Mouse (Mus musculus): ENCODE measurements at regions not wholly inside any gene's neighbourhood (a gene's known extent, or its start where the extent isn't known, plus 50 kb on each side); places are given as distances from the start of the nearest gene placed in this dataset.
"Not testable (repeated sequence)": the region's sequence is repeated elsewhere in the genome, so short reads cannot be mapped to it uniquely, and the experiment has no call there.

- no peaks in the 10 kb centered on the region for H3K9me3 ChIP-seq (ENCODE audit: control insufficient read depth, low read length)
- no peaks in the 10 kb centered on the region for H3K27me3 ChIP-seq (ENCODE audit: control insufficient read depth, insufficient read depth, low read length)
- no peak overlapping the region for H3K9ac ChIP-seq (ENCODE audit: low read length)
- no peak for DNase-seq (ENCODE audit: low spot score, missing footprints)
- H3K4me2 ChIP-seq, result no peak overlapping the region
- ATAC-seq (ENCODE audit: low FRiP score), result no peak
- no peak overlapping the region for H3K27ac ChIP-seq (ENCODE audit: low read depth, low read length)
- no peaks in the 10 kb centered on the region for H3K4me1 ChIP-seq (ENCODE audit: control insufficient read depth, insufficient read depth, low read length)
- H3K4me3 ChIP-seq (ENCODE audit: low read depth, low read length), result no peak overlapping the region
- no peaks in the 10 kb centered on the region for H3K36me3 ChIP-seq (ENCODE audit: control insufficient read depth, insufficient read depth, low read length)
- 76% methylated on average over 2 of the region's 2 CpGs for WGBS
These were observed 457.7 kb upstream of the Ccdc54 start for GRCm38 (mm10) chr16:51048650-51049049.

GRCm38 (mm10) chr16:51048169-51048568 is 457.2 kb upstream of the Ccdc54 start:
- Histone ChIP-seq H3K9me3 (ENCODE audit: control insufficient read depth, low read length) (no peaks in the 10 kb centered on the region), H3K36me3 (ENCODE audit: control insufficient read depth, insufficient read depth, low read length) (no peaks in the 10 kb centered on the region), H3K4me3 (ENCODE audit: low read depth, low read length) (no peak overlapping the region), H3K27me3 (ENCODE audit: control insufficient read depth, insufficient read depth, low read length) (no peaks in the 10 kb centered on the region), H3K27ac (ENCODE audit: low read depth, low read length) (no peak overlapping the region), H3K4me2 (no peak overlapping the region), H3K4me1 (ENCODE audit: control insufficient read depth, insufficient read depth, low read length) (no peaks in the 10 kb centered on the region), H3K9ac (ENCODE audit: low read length) (no peak overlapping the region)
- ATAC-seq (ENCODE audit: low FRiP score) (no peak), DNase-seq (ENCODE audit: low spot score, missing footprints) (no peak)
- 87% methylated on average over 4 of the region's 4 CpGs for WGBS

GRCm38 (mm10) chr16:51041311-51041710 is 450.4 kb upstream of the Ccdc54 start:
- DNase-seq (ENCODE audit: low spot score, missing footprints) (no peak), ATAC-seq (ENCODE audit: low FRiP score) (no peak)
- no peak overlapping the region for H3K27ac ChIP-seq (ENCODE audit: low read depth, low read length)
- H3K27me3 ChIP-seq (ENCODE audit: control insufficient read depth, insufficient read depth, low read length), result no peaks in the 10 kb centered on the region
- no peaks in the 10 kb centered on the region for H3K36me3 ChIP-seq (ENCODE audit: control insufficient read depth, insufficient read depth, low read length)
- no peak overlapping the region for H3K4me2 ChIP-seq
- no peaks in the 10 kb centered on the region for H3K9me3 ChIP-seq (ENCODE audit: control insufficient read depth, low read length)
- no peaks in the 10 kb centered on the region for H3K4me1 ChIP-seq (ENCODE audit: control insufficient read depth, insufficient read depth, low read length)
- 77% methylated on average over 4 of the region's 4 CpGs for WGBS
- H3K9ac ChIP-seq (ENCODE audit: low read length), result no peak overlapping the region
- H3K4me3 ChIP-seq (ENCODE audit: low read depth, low read length), result no peak overlapping the region

DNA sequence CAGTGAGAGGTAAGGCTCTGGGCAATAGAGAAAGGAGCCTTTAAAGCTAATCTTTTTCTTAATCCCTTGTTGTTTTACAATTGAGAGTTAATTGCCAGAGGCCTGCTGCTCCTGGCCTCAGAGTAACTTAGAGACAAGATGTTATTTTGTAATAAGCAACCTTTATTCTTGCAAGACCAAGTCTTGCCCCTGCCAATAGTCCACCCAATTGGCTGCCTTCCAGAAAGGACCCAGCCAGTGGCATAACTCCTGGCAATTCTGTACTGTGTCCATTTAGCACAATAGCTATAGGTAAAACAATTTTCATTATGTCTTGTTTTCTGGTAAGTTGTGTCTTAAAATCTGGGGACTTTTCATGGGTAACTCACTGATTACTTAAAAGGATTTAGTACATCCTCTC is 411.9 kb upstream of the Ccdc54 start:
- Histone ChIP-seq H3K4me2 (no peak overlapping the region), H3K4me3 (ENCODE audit: low read depth, low read length) (no peak overlapping the region), H3K36me3 (ENCODE audit: control insufficient read depth, insufficient read depth, low read length) (no peaks in the 10 kb centered on the region), H3K9me3 (ENCODE audit: control insufficient read depth, low read length) (no peaks in the 10 kb centered on the region), H3K27me3 (ENCODE audit: control insufficient read depth, insufficient read depth, low read length) (no peaks in the 10 kb centered on the region), H3K4me1 (ENCODE audit: control insufficient read depth, insufficient read depth, low read length) (no peaks in the 10 kb centered on the region), H3K9ac (ENCODE audit: low read length) (no peak overlapping the region), H3K27ac (ENCODE audit: low read depth, low read length) (no peak overlapping the region)
- no peak for DNase-seq (ENCODE audit: low spot score, missing footprints)
- no peak for ATAC-seq (ENCODE audit: low FRiP score)

- Histone ChIP-seq H3K27ac (ENCODE audit: low read depth, low read length) (no peak overlapping the region), H3K4me3 (ENCODE audit: low read depth, low read length) (no peak overlapping the region), H3K27me3 (ENCODE audit: control insufficient read depth, insufficient read depth, low read length) (no peaks in the 10 kb centered on the region), H3K4me1 (ENCODE audit: control insufficient read depth, insufficient read depth, low read length) (no peaks in the 10 kb centered on the region), H3K4me2 (no peak overlapping the region), H3K36me3 (ENCODE audit: control insufficient read depth, insufficient read depth, low read length) (no peaks in the 10 kb centered on the region), H3K9me3 (ENCODE audit: control insufficient read depth, low read length) (no peaks in the 10 kb centered on the region), H3K9ac (ENCODE audit: low read length) (no peak overlapping the region)
- DNase-seq (ENCODE audit: low spot score, missing footprints), result no peak
- 84% methylated on average over 2 of the region's 2 CpGs for WGBS
- no peak for ATAC-seq (ENCODE audit: low FRiP score)
These were observed 373.4 kb upstream of the Ccdc54 start for GRCm38 (mm10) chr16:50964395-50964794.

DNA sequence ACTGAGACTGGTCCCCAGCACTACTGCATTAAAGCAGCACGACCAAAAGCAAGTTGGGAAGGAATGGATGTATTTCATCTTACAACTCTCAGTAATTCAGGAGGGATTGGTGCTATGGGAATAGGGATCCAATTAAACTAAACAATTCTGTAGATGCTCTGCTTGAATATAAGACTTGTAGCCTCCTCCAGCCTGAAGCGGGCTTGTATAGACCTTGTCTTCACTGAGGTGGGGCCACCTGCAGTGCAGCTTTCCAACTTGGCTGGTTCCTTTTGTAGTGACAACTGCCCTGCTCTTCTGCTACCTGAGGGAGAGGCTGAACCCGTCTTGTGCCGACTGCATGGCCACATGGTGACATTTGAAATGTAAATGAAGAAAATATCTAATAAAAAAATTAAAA is 353.1 kb upstream of the Ccdc54 start:
- DNase-seq (ENCODE audit: low spot score, missing footprints) (no peak), ATAC-seq (ENCODE audit: low FRiP score) (no peak)
- Histone ChIP-seq H3K9ac (ENCODE audit: low read length) (no peak overlapping the region), H3K4me2 (no peak overlapping the region), H3K4me1 (ENCODE audit: control insufficient read depth, insufficient read depth, low read length) (no peaks in the 10 kb centered on the region), H3K9me3 (ENCODE audit: control insufficient read depth, low read length) (no peaks in the 10 kb centered on the region), H3K27me3 (ENCODE audit: control insufficient read depth, insufficient read depth, low read length) (no peaks in the 10 kb centered on the region), H3K27ac (ENCODE audit: low read depth, low read length) (no peak overlapping the region), H3K36me3 (ENCODE audit: control insufficient read depth, insufficient read depth, low read length) (no peaks in the 10 kb centered on the region), H3K4me3 (ENCODE audit: low read depth, low read length) (no peak overlapping the region)
- 84% methylated on average over 4 of the region's 4 CpGs for WGBS

- 95% methylated on average over 6 of the region's 6 CpGs for WGBS
- not testable (repeated sequence) for H3K27ac ChIP-seq (ENCODE audit: low read depth, low read length); H3K9me3 ChIP-seq (ENCODE audit: control insufficient read depth, low read length)
These were observed 352.6 kb upstream of the Ccdc54 start for GRCm38 (mm10) chr16:50943581-50943980.

DNA sequence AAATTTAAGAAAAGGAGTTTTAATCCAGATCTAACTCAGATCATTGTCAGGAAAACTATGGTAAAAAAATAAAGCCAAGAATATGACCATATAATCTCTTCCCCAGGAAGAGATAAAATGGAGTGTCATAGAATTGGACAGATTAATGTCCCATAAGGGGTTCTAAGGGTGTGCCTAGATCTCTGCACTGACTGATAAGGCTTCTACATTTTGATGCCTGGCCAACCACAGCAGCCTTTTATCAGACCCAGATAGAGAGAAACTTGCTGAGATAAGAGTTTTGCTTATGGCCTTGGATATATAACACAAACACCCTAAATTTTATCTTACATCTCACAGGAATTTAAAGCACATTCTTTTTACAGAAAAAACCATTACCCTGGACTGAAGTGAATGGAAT is 351.3 kb upstream of the Ccdc54 start:
- DNase-seq (ENCODE audit: low spot score, missing footprints) (no peak), ATAC-seq (ENCODE audit: low FRiP score) (no peak)
- no peaks in the 10 kb centered on the region for H3K4me1 ChIP-seq (ENCODE audit: control insufficient read depth, insufficient read depth, low read length)
- H3K4me2 ChIP-seq, result no peak overlapping the region
- no peaks in the 10 kb centered on the region for H3K36me3 ChIP-seq (ENCODE audit: control insufficient read depth, insufficient read depth, low read length)
- no peak overlapping the region for H3K9ac ChIP-seq (ENCODE audit: low read length)
- H3K9me3 ChIP-seq (ENCODE audit: control insufficient read depth, low read length), result no peaks in the 10 kb centered on the region
- no peaks in the 10 kb centered on the region for H3K27me3 ChIP-seq (ENCODE audit: control insufficient read depth, insufficient read depth, low read length)
- H3K4me3 ChIP-seq (ENCODE audit: low read depth, low read length), result no peak overlapping the region
- H3K27ac ChIP-seq (ENCODE audit: low read depth, low read length), result no peak overlapping the region

More at GRCm38 (mm10) chr16:50943581-50943980, 352.6 kb upstream of the Ccdc54 start:
- not testable (repeated sequence) for H3K4me3 ChIP-seq (ENCODE audit: low read depth, low read length); DNase-seq (ENCODE audit: low spot score, missing footprints); H3K27me3 ChIP-seq (ENCODE audit: control insufficient read depth, insufficient read depth, low read length); H3K36me3 ChIP-seq (ENCODE audit: control insufficient read depth, insufficient read depth, low read length); H3K4me1 ChIP-seq (ENCODE audit: control insufficient read depth, insufficient read depth, low read length); ATAC-seq (ENCODE audit: low FRiP score); H3K9ac ChIP-seq (ENCODE audit: low read length); H3K4me2 ChIP-seq

GRCm38 (mm10) chr16:50939316-50939715 is 348.4 kb upstream of the Ccdc54 start:
- no peaks in the 10 kb centered on the region for H3K36me3 ChIP-seq (ENCODE audit: control insufficient read depth, insufficient read depth, low read length)
- DNase-seq (ENCODE audit: low spot score, missing footprints), result no peak
- H3K9ac ChIP-seq (ENCODE audit: low read length), result no peak overlapping the region
- H3K4me3 ChIP-seq (ENCODE audit: low read depth, low read length), result no peak overlapping the region
- H3K4me1 ChIP-seq (ENCODE audit: control insufficient read depth, insufficient read depth, low read length), result no peaks in the 10 kb centered on the region
- no peaks in the 10 kb centered on the region for H3K9me3 ChIP-seq (ENCODE audit: control insufficient read depth, low read length)
- no peaks in the 10 kb centered on the region for H3K27me3 ChIP-seq (ENCODE audit: control insufficient read depth, insufficient read depth, low read length)
- H3K4me2 ChIP-seq, result no peak overlapping the region
- ATAC-seq (ENCODE audit: low FRiP score), result no peak
- H3K27ac ChIP-seq (ENCODE audit: low read depth, low read length), result no peak overlapping the region
- 36% methylated on average over 6 of the region's 6 CpGs for WGBS

DNA sequence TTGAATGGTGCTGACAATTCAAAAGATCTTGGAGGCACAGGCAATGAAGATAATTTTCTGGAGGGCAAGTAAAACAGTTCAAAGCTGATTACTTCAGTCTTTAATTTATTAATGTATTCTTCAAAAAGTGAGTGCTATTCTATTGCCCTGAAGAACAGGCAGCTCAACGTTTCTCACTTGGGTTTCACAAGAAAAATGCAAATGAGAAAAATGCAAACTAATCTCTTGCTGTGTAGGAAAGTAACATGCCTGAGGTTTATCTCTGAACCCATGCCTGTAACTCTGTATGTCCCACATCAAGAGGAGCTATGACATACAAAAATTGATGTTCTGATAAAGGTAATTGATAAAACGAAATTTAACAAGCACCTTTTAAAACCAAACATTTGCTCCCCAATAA is 316.8 kb upstream of the Ccdc54 start:
- Histone ChIP-seq H3K9ac (ENCODE audit: low read length) (no peak overlapping the region), H3K4me1 (ENCODE audit: control insufficient read depth, insufficient read depth, low read length) (no peaks in the 10 kb centered on the region), H3K9me3 (ENCODE audit: control insufficient read depth, low read length) (no peaks in the 10 kb centered on the region), H3K27me3 (ENCODE audit: control insufficient read depth, insufficient read depth, low read length) (no peaks in the 10 kb centered on the region), H3K4me2 (no peak overlapping the region), H3K4me3 (ENCODE audit: low read depth, low read length) (no peak overlapping the region), H3K36me3 (ENCODE audit: control insufficient read depth, insufficient read depth, low read length) (no peaks in the 10 kb centered on the region), H3K27ac (ENCODE audit: low read depth, low read length) (no peak overlapping the region)
- 50% methylated on average over 2 of the region's 2 CpGs for WGBS
- DNase-seq (ENCODE audit: low spot score, missing footprints) (no peak), ATAC-seq (ENCODE audit: low FRiP score) (no peak)
